Mouse (Mus musculus): ENCODE measurements at regions not wholly inside any gene's neighbourhood (a gene's known extent, or its start where the extent isn't known, plus 50 kb on each side); places are given as distances from the start of the nearest gene placed in this dataset.
"Not testable (repeated sequence)": the region's sequence is repeated elsewhere in the genome, so short reads cannot be mapped to it uniquely, and the experiment has no call there.

- 44% methylated on average over 1 of the region's 1 CpGs for WGBS
- no peak overlapping the region for H3K4me2 ChIP-seq
Measured at GRCm38 (mm10) chr14:9400861-9401260, 734.8 kb upstream of the 4930452B06Rik start.

GRCm38 (mm10) chr14:9393271-9393771 lies 727.3 kb upstream of the 4930452B06Rik start:
- Histone ChIP-seq H3K4me2 (no peak overlapping the region), H3K9me3 (ENCODE audit: control insufficient read depth, low read length) (no peaks in the 10 kb centered on the region), H3K4me3 (ENCODE audit: low read depth, low read length) (no peak overlapping the region), H3K36me3 (ENCODE audit: control insufficient read depth, insufficient read depth, low read length) (no peaks in the 10 kb centered on the region), H3K9ac (ENCODE audit: low read depth, low read length) (no peak overlapping the region), H3K4me1 (replicated peaks; ENCODE audit: control insufficient read depth, insufficient read depth, low read length) (no peaks in the 10 kb centered on the region), H3K27ac (ENCODE audit: low read depth, low read length) (no peak overlapping the region), H3K27me3 (replicated peaks; ENCODE audit: control insufficient read depth, insufficient read depth, low read length) (no peaks in the 10 kb centered on the region)
- ATAC-seq (replicated peaks; ENCODE audit: low FRiP score) (peak; percentile 41; the same call in 1 of the 2 replicates), DNase-seq (ENCODE audit: low spot score) (peak; percentile 40)
- 10% methylated on average over 4 of the region's 4 CpGs for WGBS

More at GRCm38 (mm10) chr14:9400861-9401260, 734.8 kb upstream of the 4930452B06Rik start:
- Histone ChIP-seq H3K27ac (ENCODE audit: low read depth, low read length) (no peak overlapping the region), H3K4me1 (replicated peaks; ENCODE audit: control insufficient read depth, insufficient read depth, low read length) (no peaks in the 10 kb centered on the region), H3K9me3 (ENCODE audit: control insufficient read depth, low read length) (no peaks in the 10 kb centered on the region), H3K4me3 (ENCODE audit: low read depth, low read length) (no peak overlapping the region), H3K36me3 (ENCODE audit: control insufficient read depth, insufficient read depth, low read length) (no peaks in the 10 kb centered on the region), H3K9ac (ENCODE audit: low read depth, low read length) (no peak overlapping the region), H3K27me3 (replicated peaks; ENCODE audit: control insufficient read depth, insufficient read depth, low read length) (no peaks in the 10 kb centered on the region)
- ATAC-seq (replicated peaks; ENCODE audit: low FRiP score) (no peak), DNase-seq (ENCODE audit: low spot score) (no peak)

GRCm38 (mm10) chr14:9389878-9390536 lies 724.0 kb upstream of the 4930452B06Rik start:
- not testable (repeated sequence) for DNase-seq (ENCODE audit: low spot score); H3K9ac ChIP-seq (ENCODE audit: low read depth, low read length); H3K27ac ChIP-seq (ENCODE audit: low read depth, low read length); H3K4me1 ChIP-seq (replicated peaks; ENCODE audit: control insufficient read depth, insufficient read depth, low read length); ATAC-seq (replicated peaks; ENCODE audit: low FRiP score); H3K9me3 ChIP-seq (ENCODE audit: control insufficient read depth, low read length); H3K27me3 ChIP-seq (replicated peaks; ENCODE audit: control insufficient read depth, insufficient read depth, low read length); H3K4me3 ChIP-seq (ENCODE audit: low read depth, low read length); H3K4me2 ChIP-seq; H3K36me3 ChIP-seq (ENCODE audit: control insufficient read depth, insufficient read depth, low read length)
- 92% methylated on average over 5 of the region's 5 CpGs for WGBS

GRCm38 (mm10) chr14:9389180-9389579 lies 723.1 kb upstream of the 4930452B06Rik start:
- Histone ChIP-seq H3K4me1 (replicated peaks; ENCODE audit: control insufficient read depth, insufficient read depth, low read length) (no peaks in the 10 kb centered on the region), H3K9ac (ENCODE audit: low read depth, low read length) (no peak overlapping the region), H3K27me3 (replicated peaks; ENCODE audit: control insufficient read depth, insufficient read depth, low read length) (no peaks in the 10 kb centered on the region), H3K4me3 (ENCODE audit: low read depth, low read length) (no peak overlapping the region), H3K36me3 (ENCODE audit: control insufficient read depth, insufficient read depth, low read length) (no peaks in the 10 kb centered on the region), H3K27ac (ENCODE audit: low read depth, low read length) (no peak overlapping the region), H3K4me2 (no peak overlapping the region), H3K9me3 (ENCODE audit: control insufficient read depth, low read length) (no peaks in the 10 kb centered on the region)
- ATAC-seq (replicated peaks; ENCODE audit: low FRiP score) = no peak
- no peak for DNase-seq (ENCODE audit: low spot score)
- WGBS = 63% methylated on average over 7 of the region's 7 CpGs

All from liver, embryonic 11.5 days (tissue).